Mouse (Mus musculus) CD4-positive helper T cell, adult 2 months (primary cell): Measurements from ENCODE around the gene Tas2r137.

Source experiments
- DNase-seq: peaks from one replicate; pipeline ENCODE4 v3.0.0-alpha.2; 2012; ENCODE audit warnings: low read depth, missing footprints, low spot score

The Tas2r137 gene

DNA sequence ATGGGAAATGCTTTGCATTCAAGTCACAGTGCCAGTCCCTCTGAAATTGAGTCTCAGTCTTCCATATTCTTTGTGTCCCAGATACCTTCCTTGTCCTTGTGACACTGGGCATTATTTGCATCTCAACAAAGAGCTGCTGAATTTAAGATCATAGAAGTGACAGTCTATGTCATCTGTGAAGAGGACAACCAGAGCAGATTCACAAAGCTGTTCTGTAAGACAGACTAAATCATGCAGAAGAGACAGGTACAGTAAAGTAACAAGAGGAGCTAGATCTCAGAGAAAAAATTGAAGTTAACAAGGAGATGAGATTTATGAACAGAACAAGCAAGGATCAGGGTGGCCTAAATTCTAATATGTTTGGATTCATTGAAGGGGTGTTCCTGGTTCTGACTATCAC is at the start of gene Tas2r137:
TSS of gene Tas2r137 (plus strand) at position 301 of the 400 bp plus-strand sequence.
- DNase-seq: no peak

DNA sequence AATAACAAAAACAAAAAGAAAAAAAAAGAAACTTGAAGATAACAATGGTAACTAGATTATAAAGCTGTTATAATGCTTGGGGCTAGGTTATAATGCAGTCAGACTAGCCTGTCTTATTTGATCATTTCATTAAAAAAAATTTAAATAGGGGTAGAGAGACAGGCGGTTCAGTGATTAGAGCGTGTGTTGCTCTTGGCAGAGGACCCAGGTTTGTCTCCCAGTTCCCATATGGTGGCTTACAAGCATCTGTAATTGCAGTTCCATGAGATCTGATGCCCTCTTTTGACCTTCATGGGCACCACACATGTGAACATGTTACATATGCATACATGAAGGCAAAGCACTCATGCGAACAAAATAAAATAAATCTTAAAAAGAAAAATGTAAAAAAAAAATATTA is 49.8 kb upstream of the Tas2r137 start:
- DNase-seq: no peak

DNA sequence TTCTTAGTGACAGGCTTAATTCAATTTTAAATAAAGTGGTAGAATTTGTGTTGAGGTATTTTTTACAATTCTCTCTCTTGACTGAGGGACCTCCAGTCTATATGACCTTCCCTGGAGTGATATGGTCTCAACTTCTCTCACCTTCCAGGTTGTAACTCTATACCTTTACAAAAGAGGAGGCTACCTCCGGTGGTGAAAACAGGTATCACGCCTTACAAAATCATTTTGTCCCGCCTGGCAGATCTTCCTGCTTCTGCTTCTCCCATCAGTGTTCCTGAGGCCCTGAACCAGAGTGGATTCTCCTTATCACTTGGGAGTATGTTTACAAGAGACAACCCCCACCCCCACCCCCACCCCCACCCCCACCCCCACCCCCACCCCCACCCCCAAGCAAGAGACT is 49.3 kb upstream of the Tas2r137 start:
- DNase-seq: peak; percentile 21

DNA sequence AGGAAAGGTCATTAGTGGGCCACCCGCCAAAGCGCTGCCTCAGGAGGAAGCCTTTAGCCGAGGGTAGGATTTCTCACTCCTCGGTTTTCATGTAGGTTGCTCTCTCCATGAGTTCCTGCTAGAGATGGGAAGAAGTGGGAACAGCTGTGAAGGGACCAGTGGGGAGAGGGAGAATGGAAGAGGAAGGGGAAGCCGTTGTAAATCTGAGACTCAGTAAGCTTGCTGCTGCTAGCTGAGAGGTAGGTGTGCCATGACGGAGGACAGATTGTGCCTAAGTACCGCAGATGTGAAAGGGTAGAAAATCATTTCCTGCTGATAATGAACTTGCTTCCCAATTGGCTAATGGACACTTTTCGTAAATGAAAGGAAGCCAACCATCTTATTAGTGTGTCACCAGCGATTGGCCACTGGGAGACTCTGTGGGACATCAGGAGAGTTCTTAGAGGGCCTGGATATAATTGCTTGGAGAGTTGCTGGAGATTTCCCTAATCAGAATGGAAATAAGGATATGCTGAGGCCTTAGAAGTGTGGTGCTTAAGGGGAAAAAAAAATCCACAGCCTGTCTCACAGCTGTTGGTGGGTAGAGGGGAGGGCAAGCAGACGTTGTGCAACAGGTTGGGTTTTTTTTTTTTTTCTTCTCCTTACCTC is 47.6 kb upstream of the Tas2r137 start:
- no peak for DNase-seq

DNA sequence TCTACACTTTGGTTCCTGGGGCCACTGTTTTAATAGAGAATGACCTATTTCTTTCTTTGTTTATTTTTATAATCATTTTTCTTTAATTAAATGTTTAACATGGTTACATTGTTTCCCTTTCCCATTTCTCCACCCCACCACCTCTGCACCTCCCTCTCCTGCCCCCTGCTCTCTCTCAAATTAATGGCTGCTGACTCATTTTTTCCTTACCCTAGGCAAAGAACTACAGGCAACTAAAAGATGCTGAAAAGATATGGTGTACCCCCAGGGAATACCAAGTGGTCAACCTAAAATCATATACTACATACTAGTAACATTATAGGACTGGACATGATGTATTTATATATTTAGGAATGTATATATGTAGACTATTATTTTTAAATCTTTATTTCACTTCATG is 42.4 kb upstream of the Tas2r137 start:
- DNase-seq: no peak

DNA sequence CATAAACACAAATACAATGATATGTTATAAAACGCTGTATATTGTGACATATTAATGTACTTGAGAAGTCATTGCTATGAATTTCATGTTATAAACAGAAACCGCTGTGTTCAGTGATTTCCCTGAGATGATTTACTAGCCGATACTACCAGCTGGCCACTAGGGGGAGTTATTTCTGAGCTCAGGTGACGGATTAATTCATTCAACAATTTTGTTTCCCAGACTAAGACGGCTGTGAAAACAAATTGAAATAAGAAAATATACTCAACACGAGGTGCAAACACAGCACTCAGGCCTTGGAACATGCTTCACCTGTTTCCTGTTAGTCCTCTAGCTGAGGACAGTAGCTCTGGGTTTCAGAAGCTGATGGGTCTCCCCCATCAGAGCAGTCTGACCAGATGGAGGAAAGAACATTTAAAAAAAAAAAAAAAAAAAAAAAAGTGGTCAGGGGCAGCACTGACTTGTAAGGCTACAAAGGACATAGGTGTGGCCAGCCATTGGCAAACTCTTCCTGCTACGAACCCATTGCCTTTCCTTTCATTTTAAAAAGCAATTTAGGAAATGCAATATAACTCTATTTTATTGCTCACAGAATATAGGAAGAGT is 36.5 kb upstream of the Tas2r137 start:
- peak; percentile 29 for DNase-seq

DNA sequence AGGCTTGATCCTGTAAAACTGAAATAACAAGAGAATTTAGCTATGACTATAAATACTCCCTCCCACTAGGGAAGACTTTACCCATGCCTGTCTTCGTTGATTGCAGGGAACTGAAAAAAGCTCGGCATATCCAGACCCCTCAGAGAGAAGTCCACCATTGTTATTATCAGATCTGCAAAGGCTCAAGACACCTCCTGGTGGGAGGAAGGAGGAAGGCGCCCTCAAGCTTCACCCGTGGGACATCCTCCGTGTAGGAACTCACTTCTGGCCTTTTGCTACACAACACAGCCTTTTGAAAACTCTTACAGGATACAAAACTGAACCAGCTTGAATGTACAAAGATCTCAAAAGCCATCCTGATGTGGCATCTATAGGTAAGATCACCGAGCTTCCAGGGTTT is 25.3 kb upstream of the Tas2r137 start:
- peak; percentile 13 for DNase-seq

DNA sequence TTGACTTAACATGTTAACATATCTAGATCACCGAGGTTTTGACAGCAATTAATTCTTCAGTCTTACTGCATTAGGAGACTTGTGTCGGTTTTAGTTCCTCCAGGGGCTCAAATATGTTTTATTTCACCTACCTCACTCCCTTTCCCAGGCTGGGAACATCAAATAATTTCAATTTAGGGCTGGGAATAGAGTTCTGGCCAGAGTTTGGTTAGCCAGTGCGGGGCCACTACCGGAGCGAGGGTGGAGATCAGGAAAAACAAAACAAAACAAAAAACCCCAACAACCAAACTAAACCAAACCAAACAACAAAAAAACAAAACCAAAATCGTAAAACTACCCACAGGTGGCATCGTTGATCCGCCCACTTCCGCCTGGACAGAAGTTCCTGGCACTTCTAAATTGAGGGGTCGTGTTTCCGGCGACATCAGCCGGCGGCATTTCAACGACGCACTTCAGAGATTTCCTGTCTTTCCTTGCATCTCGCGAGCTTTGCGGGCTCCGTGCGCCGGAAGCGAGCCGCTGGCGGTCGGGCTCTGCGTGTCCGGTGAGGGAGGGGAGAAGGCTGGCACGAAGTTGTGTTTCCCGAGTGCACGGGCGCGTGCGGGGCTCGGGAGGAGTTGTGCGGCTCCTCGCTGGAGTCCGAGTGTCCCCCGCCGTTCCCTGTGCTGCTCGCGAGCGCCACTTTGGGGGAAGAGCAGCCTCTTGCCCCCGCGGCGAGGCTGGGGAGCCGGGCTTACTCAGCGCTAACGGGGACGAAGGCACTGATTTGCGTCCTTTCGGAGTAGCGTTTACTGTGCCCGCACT is 19.9 kb upstream of the Tas2r137 start, which contains the start of gene Ssbp1:
TSS of gene Ssbp1 (plus strand) at position 437 of the 804 bp plus-strand sequence.
- peak; percentile 96 for DNase-seq

DNA sequence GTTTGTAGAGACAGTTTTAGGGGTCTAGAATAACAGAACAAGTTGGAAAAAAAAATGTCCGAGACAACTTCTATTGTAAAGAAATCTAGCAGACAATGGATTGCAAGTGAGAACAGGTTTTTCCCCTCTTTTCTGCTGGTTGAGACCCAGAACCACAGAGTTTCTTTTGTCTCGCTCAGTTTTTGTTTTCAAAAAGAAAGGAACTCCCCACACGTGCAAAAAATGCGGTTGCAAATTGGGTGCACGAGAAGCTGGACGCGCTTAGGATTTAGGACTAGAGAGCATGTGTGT is 19.4 kb upstream of the Tas2r137 start:
- no peak for DNase-seq

DNA sequence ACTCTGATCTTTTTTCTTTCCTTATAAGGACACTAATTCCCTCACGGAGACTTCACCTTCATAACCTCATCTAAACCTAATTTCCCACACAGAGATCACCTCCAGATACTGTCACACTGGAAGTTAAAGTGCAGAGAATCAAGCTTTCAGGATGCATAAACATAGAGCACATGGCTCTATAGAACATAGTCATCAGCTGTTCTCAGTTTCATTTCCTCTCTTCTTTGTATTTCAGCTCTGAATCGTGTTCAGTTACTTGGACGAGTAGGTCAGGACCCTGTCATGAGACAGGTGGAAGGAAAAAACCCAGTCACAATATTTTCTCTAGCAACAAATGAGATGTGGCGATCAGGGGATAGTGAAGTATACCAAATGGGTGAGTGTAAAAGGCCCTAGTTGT is 14.9 kb upstream of the Tas2r137 start:
- DNase-seq: no peak

DNA sequence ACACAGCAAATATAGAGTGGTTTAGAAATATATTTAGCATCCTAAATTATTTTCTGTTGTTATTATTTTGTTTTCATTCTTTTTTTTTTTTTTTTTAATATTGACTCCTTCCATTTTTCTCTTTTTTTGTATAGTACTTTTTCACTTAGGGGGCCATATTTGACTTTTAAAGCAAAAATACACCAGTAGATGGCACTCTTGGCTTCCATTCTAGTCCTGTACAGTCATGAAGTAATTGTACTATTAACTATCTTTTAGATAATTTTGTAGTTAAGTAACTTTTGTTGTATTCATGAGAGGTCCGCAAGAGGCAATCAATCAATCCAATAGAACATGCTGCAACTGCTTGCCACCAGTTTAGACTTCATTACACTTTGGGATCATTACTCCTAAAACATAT is 11.3 kb upstream of the Tas2r137 start:
- DNase-seq: peak; percentile 23

DNA sequence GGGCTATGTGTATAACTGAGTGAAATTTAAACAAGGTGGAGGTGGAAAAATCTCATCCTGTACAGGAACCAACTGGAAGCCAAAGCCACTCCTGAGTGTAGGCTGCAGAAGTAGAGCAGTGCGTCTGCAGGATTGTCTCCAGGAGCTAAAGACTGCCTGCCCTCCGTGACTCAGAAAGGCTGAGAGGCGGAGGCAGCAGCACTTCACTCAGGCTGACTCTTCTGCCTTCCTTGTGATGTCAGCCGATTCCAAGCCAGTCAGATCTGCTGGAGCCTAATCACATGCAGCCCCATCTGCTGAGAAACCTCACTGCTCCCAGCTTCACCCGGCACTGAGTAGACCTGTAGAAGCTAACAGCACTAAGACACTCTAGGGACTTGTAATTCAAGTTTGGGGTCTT is 8.7 kb upstream of the Tas2r137 start:
- DNase-seq: no peak

DNA sequence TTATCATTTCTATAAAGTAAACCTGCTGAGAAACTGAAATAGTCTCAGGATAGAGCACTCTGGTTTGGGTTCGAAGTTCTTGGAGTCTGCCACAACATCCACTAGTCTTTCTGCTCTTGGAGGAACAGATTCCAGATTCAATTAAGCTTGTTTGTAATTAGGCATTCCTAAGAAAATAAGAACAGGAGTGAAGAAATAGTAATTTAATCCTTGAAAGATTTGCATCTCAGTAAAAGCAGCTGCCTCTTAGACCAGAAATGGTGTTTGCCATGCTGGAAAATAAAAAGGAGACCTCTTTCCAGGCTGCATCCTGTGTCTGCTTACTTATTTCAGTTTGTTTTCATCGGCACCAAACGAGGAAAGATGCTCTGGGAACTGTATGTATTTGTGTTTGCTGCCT is 2.2 kb downstream of the Tas2r137 start, which contains the start of gene Tas2r108:
TSS of gene Tas2r108 (plus strand) at position 301 of the 400 bp plus-strand sequence.
- no peak for DNase-seq

DNA sequence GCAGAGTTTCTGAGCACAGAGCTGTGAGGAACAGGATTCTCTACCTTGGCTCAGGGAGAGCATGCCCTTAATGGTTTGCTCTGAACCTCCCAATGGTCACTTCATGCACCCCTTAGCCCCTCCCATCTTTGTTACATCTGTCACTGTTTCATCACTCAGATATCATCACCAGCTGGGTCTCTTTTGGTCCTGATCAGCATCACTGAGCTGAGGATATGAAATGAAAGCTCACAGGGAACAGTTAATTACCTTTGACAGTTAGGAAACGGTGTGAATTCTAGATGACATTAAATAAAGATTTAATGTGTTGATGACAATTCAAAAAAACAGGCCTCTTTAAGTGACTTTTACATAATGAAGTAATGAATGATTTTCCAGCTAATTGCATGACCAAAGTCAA is 28.4 kb downstream of the Tas2r137 start, which contains the start of gene Prss37:
TSS of gene Prss37 (minus strand) at position 101 of the 400 bp plus-strand sequence.
- DNase-seq: no peak
